Mouse (Mus musculus) neural tube, embryonic 11.5 days (tissue): ENCODE measurements at regions not wholly inside any gene's neighbourhood (a gene's known extent, or its start where the extent isn't known, plus 50 kb on each side); places are given as distances from the start of the nearest gene placed in this dataset.

Source experiments
- ATAC-seq: fragments of 200-750 bp; cut with Nextera tagmentation; 2 replicates; pipeline ENCODE4 v1.8.0; 2017; ENCODE audit warnings: moderate number of reproducible peaks, mild to moderate bottlenecking, moderate TSS enrichment, moderate library complexity; ENCODE audit not compliant: insufficient read depth, low FRiP score, low TSS enrichment
- DNase-seq: peaks from one replicate; pipeline ENCODE4 v3.0.0-alpha.2; 2015; ENCODE audit warnings: low spot score
- H3K27ac ChIP-seq: fragments of 300-500 bp; sonication (generic); 2 replicates; pipeline ENCODE4 v1.5.1; 2014; ENCODE audit warnings: low read depth, mild to moderate bottlenecking, low read length
- H3K27me3 ChIP-seq: fragments of 300-500 bp; sonication (generic); 2 replicates; pipeline ENCODE4 v1.6.1; 2014; ENCODE audit warnings: mild to moderate bottlenecking, low read length, mixed read lengths; ENCODE audit not compliant: control insufficient read depth, insufficient read depth
- H3K36me3 ChIP-seq: fragments of 300-500 bp; sonication (generic); 2 replicates; pipeline ENCODE4 v1.6.1; 2014; ENCODE audit warnings: mild to moderate bottlenecking, low read length, moderate library complexity, mixed read lengths; ENCODE audit not compliant: control insufficient read depth, insufficient read depth
- H3K4me1 ChIP-seq: fragments of 300-500 bp; sonication (generic); 2 replicates; pipeline ENCODE4 v1.6.1; 2014; ENCODE audit warnings: low read length, mixed read lengths; ENCODE audit not compliant: control insufficient read depth, insufficient read depth
- H3K4me2 ChIP-seq: fragments of 300-500 bp; sonication (generic); 2 replicates; pipeline ENCODE4 v1.6.1; 2014; ENCODE audit warnings: low read depth, mild to moderate bottlenecking, moderate library complexity
- H3K4me3 ChIP-seq: fragments of 300-500 bp; sonication (generic); 2 replicates; pipeline ENCODE4 v1.5.1; 2014; ENCODE audit warnings: low read depth, low read length
- H3K9ac ChIP-seq: fragments of 300-500 bp; sonication (generic); 2 replicates; pipeline ENCODE4 v1.6.1; 2014; ENCODE audit warnings: mild to moderate bottlenecking, low read length
- H3K9me3 ChIP-seq: fragments of 300-500 bp; sonication (generic); 2 replicates; pipeline ENCODE4 v1.6.1; 2016; ENCODE audit warnings: low read length; ENCODE audit not compliant: control insufficient read depth
- WGBS: fragments of 180-500 bp; shearing (Covaris S2); extraction: QIAGEN DNeasy Blood & Tissue Kit; methylation state at CpG from one replicate; pipeline ENCODE4 v1.1.7; 2014; 5-methylcytosine and 5-hydroxymethylcytosine counted together

GRCm38 (mm10) chr6:102977122-102977521 lies 404.2 kb upstream of the Cntn3 start:
- H3K27ac ChIP-seq: no peak overlapping the region
- H3K4me2 ChIP-seq: no peak overlapping the region
- 91% methylated on average over 3 of the region's 3 CpGs for WGBS
- ATAC-seq (no peak), DNase-seq (no peak)
- no peaks in the 10 kb centered on the region for H3K4me1 ChIP-seq
- no peaks in the 10 kb centered on the region for H3K27me3 ChIP-seq
- no peaks in the 10 kb centered on the region for H3K36me3 ChIP-seq
- H3K4me3 ChIP-seq: no peak overlapping the region
- no peak overlapping the region for H3K9ac ChIP-seq
- no peaks in the 10 kb centered on the region for H3K9me3 ChIP-seq

GRCm38 (mm10) chr6:103023326-103023725 lies 450.4 kb upstream of the Cntn3 start:
- DNase-seq: no peak
- Histone ChIP-seq H3K4me2 (no peak overlapping the region), H3K4me3 (no peak overlapping the region), H3K9ac (no peak overlapping the region), H3K36me3 (no peaks in the 10 kb centered on the region), H3K9me3 (no peaks in the 10 kb centered on the region), H3K4me1 (no peaks in the 10 kb centered on the region), H3K27ac (no peak overlapping the region), H3K27me3 (no peaks in the 10 kb centered on the region)
- ATAC-seq: no peak
- WGBS: 83% methylated on average over 2 of the region's 2 CpGs

- ATAC-seq (no peak), DNase-seq (no peak)
- Histone ChIP-seq H3K9ac (no peak overlapping the region), H3K9me3 (no peaks in the 10 kb centered on the region), H3K27ac (no peak overlapping the region), H3K27me3 (no peaks in the 10 kb centered on the region), H3K36me3 (no peaks in the 10 kb centered on the region), H3K4me2 (no peak overlapping the region), H3K4me3 (no peak overlapping the region), H3K4me1 (no peaks in the 10 kb centered on the region)
- WGBS: 66% methylated on average over 2 of the region's 2 CpGs
Observed at GRCm38 (mm10) chr6:103024006-103024405, 451.1 kb upstream of the Cntn3 start.

- H3K4me2 ChIP-seq: no peak overlapping the region
- no peak overlapping the region for H3K27ac ChIP-seq
- no peaks in the 10 kb centered on the region for H3K36me3 ChIP-seq
- H3K4me3 ChIP-seq: no peak overlapping the region
- no peaks in the 10 kb centered on the region for H3K27me3 ChIP-seq
- H3K9me3 ChIP-seq: no peaks in the 10 kb centered on the region
- ATAC-seq: no peak
- no peak overlapping the region for H3K9ac ChIP-seq
- WGBS: 70% methylated on average over 1 of the region's 1 CpGs
- no peak for DNase-seq
- no peaks in the 10 kb centered on the region for H3K4me1 ChIP-seq
Observed at GRCm38 (mm10) chr6:103028150-103028549, 455.2 kb upstream of the Cntn3 start.

GRCm38 (mm10) chr6:103033418-103033817 lies 460.5 kb upstream of the Cntn3 start:
- no peak overlapping the region for H3K4me2 ChIP-seq
- WGBS: 62% methylated on average over 2 of the region's 4 CpGs
- ATAC-seq (no peak), DNase-seq (no peak)
- no peaks in the 10 kb centered on the region for H3K27me3 ChIP-seq
- H3K4me1 ChIP-seq: no peaks in the 10 kb centered on the region
- H3K36me3 ChIP-seq: no peaks in the 10 kb centered on the region
- H3K9ac ChIP-seq: no peak overlapping the region
- no peak overlapping the region for H3K4me3 ChIP-seq
- H3K27ac ChIP-seq: no peak overlapping the region
- no peaks in the 10 kb centered on the region for H3K9me3 ChIP-seq

GRCm38 (mm10) chr6:103033919-103034318 lies 461.0 kb upstream of the Cntn3 start:
- Histone ChIP-seq H3K9ac (no peak overlapping the region), H3K4me2 (no peak overlapping the region), H3K4me3 (no peak overlapping the region), H3K27ac (no peak overlapping the region), H3K4me1 (no peaks in the 10 kb centered on the region), H3K36me3 (no peaks in the 10 kb centered on the region), H3K27me3 (no peaks in the 10 kb centered on the region), H3K9me3 (no peaks in the 10 kb centered on the region)
- ATAC-seq: no peak
- WGBS: 48% methylated on average over 7 of the region's 7 CpGs
- no peak for DNase-seq

- Histone ChIP-seq H3K27ac (no peak overlapping the region), H3K9me3 (no peaks in the 10 kb centered on the region), H3K4me3 (no peak overlapping the region), H3K4me1 (no peaks in the 10 kb centered on the region), H3K9ac (no peak overlapping the region), H3K4me2 (no peak overlapping the region), H3K27me3 (no peaks in the 10 kb centered on the region), H3K36me3 (no peaks in the 10 kb centered on the region)
- ATAC-seq (no peak), DNase-seq (no peak)
- WGBS: 82% methylated on average over 5 of the region's 5 CpGs
Observed at GRCm38 (mm10) chr6:103060591-103060990, 449.8 kb upstream of the Chl1 start.

GRCm38 (mm10) chr6:103106189-103106588 lies 404.2 kb upstream of the Chl1 start:
- Histone ChIP-seq H3K27me3 (no peaks in the 10 kb centered on the region), H3K4me2 (no peak overlapping the region), H3K4me3 (no peak overlapping the region), H3K36me3 (no peaks in the 10 kb centered on the region), H3K9me3 (no peaks in the 10 kb centered on the region), H3K27ac (no peak overlapping the region), H3K4me1 (no peaks in the 10 kb centered on the region), H3K9ac (no peak overlapping the region)
- no peak for ATAC-seq
- 48% methylated on average over 1 of the region's 1 CpGs for WGBS
- DNase-seq: no peak

- no peak overlapping the region for H3K9ac ChIP-seq
- H3K4me1 ChIP-seq: no peaks in the 10 kb centered on the region
- ATAC-seq: no peak
- no peaks in the 10 kb centered on the region for H3K27me3 ChIP-seq
- H3K9me3 ChIP-seq: no peaks in the 10 kb centered on the region
- 85% methylated on average over 2 of the region's 2 CpGs for WGBS
- no peak overlapping the region for H3K4me3 ChIP-seq
- H3K27ac ChIP-seq: no peak overlapping the region
- H3K4me2 ChIP-seq: no peak overlapping the region
- H3K36me3 ChIP-seq: no peaks in the 10 kb centered on the region
- no peak for DNase-seq
Observed at GRCm38 (mm10) chr6:103119537-103119936, 390.8 kb upstream of the Chl1 start.
